Mouse (Mus musculus): ENCODE results near the gene Sfxn4. TPM values are rescaled to one million over a fixed set of nuclear protein-coding genes. Genes with fewer than 3 reads are reported as not detected.

Gene Sfxn4
- total RNA-seq (2021), result 10 to 100 TPM; 14.3 to 16.9 TPM
- long read RNA-seq, experiment 1, transcript Sfxn4-203 (14 exons, 1,309 nt), result major isoform, 6 of 11 reads
- long read RNA-seq, experiment 1, partial matches to known transcripts, result 2 of 11 reads
- long read RNA-seq, experiment 1, other reads (novel, unspliced or antisense), result 3 of 11 reads
- long read RNA-seq, experiment 2, transcript Sfxn4-203 (14 exons, 1,309 nt), result major isoform, 7 of 9 reads
- long read RNA-seq, experiment 2, partial matches to known transcripts, result 1 of 9 reads
- long read RNA-seq, experiment 2, other reads (novel, unspliced or antisense), result 1 of 9 reads

- peak within 1 kb of the TSS; percentile 64 for H3K4me3 ChIP-seq
- peak within 1 kb of the TSS; percentile 87 for H3K27ac ChIP-seq
- TF ChIP-seq CTCF (conservative IDR thresholded peaks at IDR 0.05), result 0 out of 2 replicates have a peak, but pooled peaks have one; percentile 6
- DNase-seq (ENCODE audit: low spot score in 2 of 2), result peak; percentile 87 to 94
Measured at GRCm38 (mm10) chr19:60860868-60861700, at the start of gene Sfxn4. Sfxn4 (minus strand) TSS chr19:60861479.

- DNase-seq (ENCODE audit: low spot score in 2 of 2), result no peak
- no peak overlapping the region for H3K27ac ChIP-seq
- TF ChIP-seq CTCF (conservative IDR thresholded peaks at IDR 0.05), result no peak
- no peak overlapping the region for H3K4me3 ChIP-seq
Measured at GRCm38 (mm10) chr19:60910304-60910703, 49.0 kb upstream of the Sfxn4 start.

GRCm38 (mm10) chr19:60905477-60905876, 44.2 kb upstream of the Sfxn4 start:
- Histone ChIP-seq H3K27ac (no peak overlapping the region), H3K4me3 (no peak overlapping the region)
- TF ChIP-seq CTCF (conservative IDR thresholded peaks at IDR 0.05), result no peak
- DNase-seq (ENCODE audit: low spot score in 2 of 2), result no peak

- Histone ChIP-seq H3K4me3 (no peak overlapping the region), H3K27ac (no peak overlapping the region)
- DNase-seq (ENCODE audit: low spot score in 2 of 2), result no peak
- no peak for TF ChIP-seq CTCF (conservative IDR thresholded peaks at IDR 0.05)
Measured at GRCm38 (mm10) chr19:60903971-60904370, 42.7 kb upstream of the Sfxn4 start.

- DNase-seq (ENCODE audit: low spot score in 2 of 2), result no peak
- no peak for TF ChIP-seq CTCF (conservative IDR thresholded peaks at IDR 0.05)
- Histone ChIP-seq H3K27ac (no peak overlapping the region), H3K4me3 (no peak overlapping the region)
Measured at GRCm38 (mm10) chr19:60903139-60903538, 41.9 kb upstream of the Sfxn4 start.

- DNase-seq (ENCODE audit: low spot score in 2 of 2), result no peak
- TF ChIP-seq CTCF (conservative IDR thresholded peaks at IDR 0.05), result no peak
- Histone ChIP-seq H3K4me3 (no peak overlapping the region), H3K27ac (peak overlapping the region; percentile 46; the same call in 1 of the 2 replicates)
Measured at GRCm38 (mm10) chr19:60895251-60895880, 34.1 kb upstream of the Sfxn4 start.

GRCm38 (mm10) chr19:60891934-60892547, 30.8 kb upstream of the Sfxn4 start:
- DNase-seq (ENCODE audit: low spot score in 2 of 2), result peak; percentile 26 to 63
- peak; percentile 98 for TF ChIP-seq CTCF (conservative IDR thresholded peaks at IDR 0.05)
- H3K27ac ChIP-seq, result no peak overlapping the region
- no peak overlapping the region for H3K4me3 ChIP-seq

- Histone ChIP-seq H3K27ac (0 out of 2 replicates have a peak overlapping the region, but pooled peaks have one; percentile 24), H3K4me3 (peak overlapping the region; percentile 37; the same call in 1 of the 2 replicates)
- no peak for DNase-seq (ENCODE audit: low spot score in 2 of 2)
- TF ChIP-seq CTCF (conservative IDR thresholded peaks at IDR 0.05), result no peak
Measured at GRCm38 (mm10) chr19:60891123-60891470, 29.8 kb upstream of the Sfxn4 start.

GRCm38 (mm10) chr19:60890391-60891122, 29.3 kb upstream of the Sfxn4 start:
- Histone ChIP-seq H3K4me3 (peak overlapping the region; percentile 100), H3K27ac (peak overlapping the region; percentile 78)
- no peak for TF ChIP-seq CTCF (conservative IDR thresholded peaks at IDR 0.05)
- DNase-seq (ENCODE audit: low spot score in 2 of 2), result no peak

GRCm38 (mm10) chr19:60889714-60890315, 28.5 kb upstream of the Sfxn4 start, which contains the start of gene Grk5:
Grk5 (plus strand) TSS chr19:60889749.
- H3K27ac ChIP-seq, result peak within 1 kb of the TSS; percentile 95
- peak within 1 kb of the TSS; percentile 100 for H3K4me3 ChIP-seq
- TF ChIP-seq CTCF (conservative IDR thresholded peaks at IDR 0.05), result peak; percentile 94
- peak; percentile 95 to 96 for DNase-seq (ENCODE audit: low spot score in 2 of 2)

GRCm38 (mm10) chr19:60889101-60889713, 27.9 kb upstream of the Sfxn4 start:
- DNase-seq (ENCODE audit: low spot score in 2 of 2), result peak in 1 of 2 experiments; percentile 24
- Histone ChIP-seq H3K27ac (peak overlapping the region; percentile 95), H3K4me3 (peak overlapping the region; percentile 100)
- no peak for TF ChIP-seq CTCF (conservative IDR thresholded peaks at IDR 0.05)
